Mouse (Mus musculus) E14TG2a.4 (cell line): ENCODE data around the gene Gfra1.
A peak's percentile ranks its signal among the peaks of the same experiment; 100 is the strongest.

Source experiments
- H3K27me3 ChIP-seq: 2 replicates; pipeline ENCODE4 v1.6.1; 2014; ENCODE audit warnings: low read length, control low read depth; ENCODE audit not compliant: insufficient read depth
- H3K36me3 ChIP-seq: 2 replicates; pipeline ENCODE4 v1.6.1; 2014; ENCODE audit warnings: low read length, control low read depth; ENCODE audit not compliant: insufficient read depth
- H3K4me1 ChIP-seq: replicated peaks from 2 replicates; pipeline ENCODE4 v1.6.1; 2014; ENCODE audit warnings: low read depth, low read length, control low read depth
- H3K4me3 ChIP-seq: replicated peaks from 2 replicates; pipeline ENCODE4 v1.5.1; 2014; ENCODE audit warnings: mild to moderate bottlenecking, low read length
- H3K9me3 ChIP-seq: 2 replicates; pipeline ENCODE4 v1.6.1; 2014; ENCODE audit warnings: low read length, control low read depth
- CTCF ChIP-seq: conservative IDR thresholded peaks from 2 replicates; pipeline ENCODE4 v1.5.1; 2014; ENCODE audit warnings: low read length
- NANOG ChIP-seq: IDR thresholded peaks from 2 replicates; pipeline ENCODE4 v1.6.1; 2014; ENCODE audit warnings: borderline replicate concordance, low read length, mixed read lengths
- POU5F1 ChIP-seq: IDR thresholded peaks from 2 replicates; pipeline ENCODE4 v1.6.1; 2014; ENCODE audit warnings: low read length, borderline replicate concordance

Gfra1 gene

GRCm38 (mm10) chr19:58451323-58451722 lies 4.4 kb downstream of the Gfra1 start:
- TF ChIP-seq NANOG (no peak), POU5F1 (no peak), CTCF (no peak)
- H3K27me3 ChIP-seq, result peaks cover 64% of the 10 kb centered on the region
- H3K4me3 ChIP-seq, result no peak overlapping the region
- H3K36me3 ChIP-seq, result no peaks in the 10 kb centered on the region
- H3K9me3 ChIP-seq, result no peaks in the 10 kb centered on the region
- peaks cover 38% of the 10 kb centered on the region for H3K4me1 ChIP-seq

DNA sequence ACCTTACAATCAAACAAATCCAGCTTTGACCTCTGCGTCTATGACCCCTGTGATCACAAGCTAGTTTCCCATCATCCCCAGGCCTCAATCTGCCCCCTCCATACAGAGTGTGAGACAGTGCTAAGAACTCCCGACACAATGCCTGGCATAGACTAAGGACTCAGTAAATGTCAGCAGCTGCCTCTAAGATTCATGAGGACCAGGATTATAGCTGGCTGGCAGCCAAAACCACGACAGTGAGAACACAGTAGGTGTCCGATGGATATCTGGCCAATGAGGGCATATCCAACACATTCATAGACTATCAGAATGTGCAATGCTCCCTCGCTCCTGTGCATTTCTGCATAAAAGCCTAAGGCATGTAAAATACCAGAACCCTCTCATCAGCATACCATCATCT lies 5.0 kb downstream of the Gfra1 start:
- peaks cover 60% of the 10 kb centered on the region for H3K27me3 ChIP-seq
- TF ChIP-seq NANOG, result no peak
- TF ChIP-seq CTCF, result no peak
- no peak for TF ChIP-seq POU5F1
- peaks cover 32% of the 10 kb centered on the region for H3K4me1 ChIP-seq
- no peaks in the 10 kb centered on the region for H3K36me3 ChIP-seq
- H3K4me3 ChIP-seq, result no peak overlapping the region
- H3K9me3 ChIP-seq, result no peaks in the 10 kb centered on the region

DNA sequence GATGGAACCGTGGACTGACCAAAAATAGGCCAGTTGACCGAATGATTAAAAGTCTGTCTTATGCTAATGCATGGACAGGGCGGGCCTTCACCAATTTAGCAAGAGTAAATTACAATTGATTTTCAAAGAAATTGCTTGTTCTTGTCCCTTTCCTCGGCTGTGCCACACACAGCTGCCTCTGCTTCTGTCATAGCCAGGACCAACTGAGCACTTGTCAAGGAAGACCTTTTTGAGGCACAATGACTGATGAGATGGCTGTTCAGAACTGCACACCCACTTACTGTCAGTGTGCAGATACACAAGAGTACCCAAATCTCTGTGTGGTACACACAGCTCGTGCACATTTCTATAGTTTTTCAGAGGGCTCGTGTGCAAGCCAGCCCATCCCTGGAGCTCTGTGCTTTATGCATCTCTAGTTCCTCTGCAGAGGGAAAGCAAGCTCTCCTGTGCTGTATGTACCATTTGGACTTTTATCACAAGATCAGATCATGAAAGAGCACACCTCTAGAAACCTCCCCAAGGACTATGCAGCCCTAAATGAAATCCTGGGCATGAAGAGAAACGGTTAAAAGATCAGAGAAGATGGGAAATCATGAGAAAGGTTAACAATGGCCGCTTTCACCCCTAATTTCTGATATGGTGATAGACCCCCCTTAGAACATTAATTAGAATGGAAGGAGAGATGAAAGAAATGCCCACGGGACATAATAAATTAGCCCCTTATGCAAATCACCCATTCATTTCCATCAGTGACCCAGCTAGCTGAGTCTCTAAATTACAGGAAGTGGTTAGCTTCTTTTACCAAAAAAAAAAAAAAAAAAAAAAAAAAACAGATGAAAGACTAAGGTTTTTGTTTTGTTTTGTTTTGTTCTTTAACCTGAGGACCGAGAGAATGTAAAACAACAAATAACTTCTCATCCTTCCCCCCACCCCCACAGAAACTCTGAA lies 12.7 kb downstream of the Gfra1 start:
- H3K36me3 ChIP-seq, result no peaks in the 10 kb centered on the region

GRCm38 (mm10) chr19:58441785-58442184 lies 13.9 kb downstream of the Gfra1 start:
- H3K4me3 ChIP-seq, result no peak overlapping the region
- peaks cover 64% of the 10 kb centered on the region for H3K4me1 ChIP-seq
- H3K36me3 ChIP-seq, result no peaks in the 10 kb centered on the region
- H3K27me3 ChIP-seq, result peaks cover 12% of the 10 kb centered on the region
- no peaks in the 10 kb centered on the region for H3K9me3 ChIP-seq
- no peak for TF ChIP-seq CTCF

More for the DNA sequence above, 12.7 kb downstream of the Gfra1 start:
- Histone ChIP-seq H3K9me3 (no peaks in the 10 kb centered on the region), H3K4me1 (peaks cover 51% of the 10 kb centered on the region), H3K4me3 (0 out of 2 replicates have a peak overlapping the region, but pooled peaks have one; percentile 4), H3K27me3 (peaks cover 17% of the 10 kb centered on the region)
- TF ChIP-seq NANOG (no peak), POU5F1 (no peak), CTCF (no peak)

- peaks cover 69% of the 10 kb centered on the region for H3K4me1 ChIP-seq
- TF ChIP-seq NANOG, result no peak
- no peak for TF ChIP-seq CTCF
- TF ChIP-seq POU5F1, result no peak
- H3K27me3 ChIP-seq, result peaks cover 11% of the 10 kb centered on the region
- no peaks in the 10 kb centered on the region for H3K36me3 ChIP-seq
- no peak overlapping the region for H3K4me3 ChIP-seq
- H3K9me3 ChIP-seq, result no peaks in the 10 kb centered on the region
Measured at GRCm38 (mm10) chr19:58441246-58441645, 14.5 kb downstream of the Gfra1 start.

GRCm38 (mm10) chr19:58438762-58439161 lies 16.9 kb downstream of the Gfra1 start:
- H3K36me3 ChIP-seq, result no peaks in the 10 kb centered on the region
- H3K27me3 ChIP-seq, result no peaks in the 10 kb centered on the region
- no peaks in the 10 kb centered on the region for H3K9me3 ChIP-seq
- no peak overlapping the region for H3K4me3 ChIP-seq
- peaks cover 70% of the 10 kb centered on the region for H3K4me1 ChIP-seq
- TF ChIP-seq NANOG, result no peak
- no peak for TF ChIP-seq CTCF
- TF ChIP-seq POU5F1, result no peak

- TF ChIP-seq NANOG (no peak), POU5F1 (no peak), CTCF (no peak)
- Histone ChIP-seq H3K27me3 (no peaks in the 10 kb centered on the region), H3K4me3 (no peak overlapping the region), H3K4me1 (peaks cover 59% of the 10 kb centered on the region), H3K9me3 (no peaks in the 10 kb centered on the region), H3K36me3 (no peaks in the 10 kb centered on the region)
Measured at GRCm38 (mm10) chr19:58437441-58438071, 18.2 kb downstream of the Gfra1 start.

DNA sequence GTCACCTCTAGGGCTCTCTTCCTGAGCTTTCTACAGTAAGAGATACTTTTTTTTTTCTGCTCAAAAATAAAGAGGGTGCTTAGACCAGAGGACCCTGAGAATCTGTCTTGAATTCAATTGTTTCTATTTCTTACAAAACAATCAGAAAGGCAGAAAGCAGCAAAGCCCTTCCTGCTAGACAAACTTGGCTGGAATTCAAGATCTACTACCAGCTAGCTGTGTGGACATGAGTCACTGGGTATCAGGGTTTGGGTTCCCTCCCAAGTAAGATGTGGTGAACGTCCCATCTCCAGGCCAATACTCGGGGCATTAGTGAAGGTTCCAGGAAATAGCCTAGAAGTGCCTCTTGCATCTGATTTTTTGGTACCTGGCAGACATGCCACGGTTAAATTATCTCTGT lies 18.8 kb downstream of the Gfra1 start:
- H3K9me3 ChIP-seq, result no peaks in the 10 kb centered on the region
- peaks cover 52% of the 10 kb centered on the region for H3K4me1 ChIP-seq
- no peaks in the 10 kb centered on the region for H3K36me3 ChIP-seq
- no peak overlapping the region for H3K4me3 ChIP-seq
- TF ChIP-seq NANOG (no peak), POU5F1 (no peak), CTCF (no peak)
- H3K27me3 ChIP-seq, result no peaks in the 10 kb centered on the region

DNA sequence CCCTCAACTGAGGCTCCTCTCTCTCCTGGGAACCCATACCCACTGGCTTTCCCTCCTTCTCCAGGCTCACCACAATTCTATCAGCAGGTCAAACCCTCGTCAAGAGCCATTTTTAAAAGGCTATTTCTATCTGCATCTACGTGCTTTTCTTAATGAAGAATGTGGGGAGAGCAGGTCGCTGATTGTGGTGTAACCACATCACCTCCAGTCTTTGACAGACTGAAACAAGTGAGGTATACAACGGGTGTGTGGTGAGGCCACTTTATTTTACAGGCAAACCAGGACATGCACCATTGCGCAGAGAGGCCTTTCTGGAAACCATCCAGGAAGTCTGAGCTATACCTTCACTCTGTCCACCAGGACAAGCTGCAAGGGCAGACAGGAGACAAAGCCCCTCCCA lies 19.8 kb downstream of the Gfra1 start:
- TF ChIP-seq POU5F1 (no peak), CTCF (no peak), NANOG (no peak)
- H3K36me3 ChIP-seq, result no peaks in the 10 kb centered on the region

More for the DNA sequence above, 19.8 kb downstream of the Gfra1 start:
- Histone ChIP-seq H3K4me1 (peaks cover 47% of the 10 kb centered on the region), H3K9me3 (no peaks in the 10 kb centered on the region), H3K27me3 (no peaks in the 10 kb centered on the region), H3K4me3 (no peak overlapping the region)
